Mouse (Mus musculus): ENCODE results near the gene Nthl1. TPM values are rescaled to one million over a fixed set of nuclear protein-coding genes. Genes with fewer than 3 reads are reported as not detected.

Gene Nthl1
- polyA plus RNA-seq, 1 experiment from 2014 or later = 23.3 TPM

DNA sequence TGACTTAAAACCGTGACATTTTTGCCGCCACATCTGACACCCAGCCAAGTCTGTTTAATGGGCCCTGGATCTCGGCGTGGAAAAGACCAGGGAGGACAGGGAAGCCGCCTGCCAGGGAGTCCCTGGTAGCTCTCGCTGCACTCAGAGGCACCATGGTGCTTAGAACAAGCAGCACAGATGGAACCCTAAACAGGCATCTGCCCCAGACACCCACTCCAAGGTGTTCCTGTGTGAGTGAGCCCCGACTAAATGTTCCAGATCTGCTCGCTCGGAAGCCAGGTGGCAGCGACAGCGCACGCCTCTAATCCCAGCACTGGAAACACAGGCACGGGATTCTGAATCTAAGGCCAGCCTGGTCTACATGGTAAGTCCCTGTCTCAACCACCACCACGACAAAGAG lies 2.4 kb upstream of the Nthl1 start:
- no peaks in the 10 kb centered on the region for H3K9me3 ChIP-seq

DNA sequence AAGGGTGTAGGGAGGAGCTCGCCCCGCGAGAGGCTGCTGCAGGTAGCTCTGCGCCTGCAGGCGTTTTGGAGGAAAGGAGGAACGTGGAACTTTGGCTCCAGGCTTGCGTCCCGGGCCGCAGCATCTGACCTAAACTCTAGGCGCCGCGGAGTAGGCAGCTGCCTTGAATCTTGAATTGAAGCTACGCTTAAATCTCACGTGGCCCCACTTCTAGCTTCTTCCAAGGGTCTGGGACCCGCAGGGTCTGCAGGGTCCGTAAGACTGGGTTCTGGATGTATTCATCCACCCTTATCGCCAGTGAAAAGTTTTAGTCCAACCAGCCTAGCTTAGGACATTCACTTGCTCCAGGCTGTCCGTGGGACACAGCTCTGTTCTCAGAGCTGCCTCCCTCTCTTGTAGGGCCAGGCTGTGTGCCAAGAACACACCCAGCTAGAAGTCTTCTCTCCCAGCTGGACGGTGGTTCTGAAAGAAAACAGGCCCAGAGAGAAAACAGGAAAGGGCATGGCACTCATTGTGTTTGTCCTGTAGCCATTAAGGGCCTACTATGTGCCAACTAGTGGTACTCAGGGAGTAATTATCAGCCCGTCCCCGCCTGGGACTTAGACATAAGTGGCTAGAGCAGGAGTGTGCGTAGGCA lies 451 bp downstream of the Nthl1 start:
- H3K4me1 ChIP-seq (replicated peaks) = peaks cover 16% of the 10 kb centered on the region
- H3K4me3 ChIP-seq (replicated peaks) = peak overlapping the region; percentile 60
- WGBS = 15% methylated on average over 22 of the region's 22 CpGs
- peak overlapping the region; percentile 93 for H3K27ac ChIP-seq
- H3K9me3 ChIP-seq = no peaks in the 10 kb centered on the region
- peak overlapping the region; percentile 88 for H3K4me2 ChIP-seq
- no peaks in the 10 kb centered on the region for H3K27me3 ChIP-seq
- peak overlapping the region; percentile 83 for H3K9ac ChIP-seq (replicated peaks)
- peaks cover 47% of the 10 kb centered on the region for H3K36me3 ChIP-seq
- peak; percentile 36 for ATAC-seq (ENCODE audit: insufficient number of reproducible peaks, insufficient read depth, low FRiP score, low TSS enrichment, low read depth)

More for the DNA sequence above, 2.4 kb upstream of the Nthl1 start:
- WGBS = 85% methylated on average over 14 of the region's 14 CpGs
- Histone ChIP-seq H3K4me3 (replicated peaks) (no peak overlapping the region), H3K27ac (no peak overlapping the region), H3K27me3 (no peaks in the 10 kb centered on the region), H3K9ac (replicated peaks) (no peak overlapping the region), H3K4me1 (replicated peaks) (peaks cover 16% of the 10 kb centered on the region), H3K36me3 (peaks cover 57% of the 10 kb centered on the region), H3K4me2 (no peak overlapping the region)
- ATAC-seq (ENCODE audit: insufficient number of reproducible peaks, insufficient read depth, low FRiP score, low TSS enrichment, low read depth) = no peak

DNA sequence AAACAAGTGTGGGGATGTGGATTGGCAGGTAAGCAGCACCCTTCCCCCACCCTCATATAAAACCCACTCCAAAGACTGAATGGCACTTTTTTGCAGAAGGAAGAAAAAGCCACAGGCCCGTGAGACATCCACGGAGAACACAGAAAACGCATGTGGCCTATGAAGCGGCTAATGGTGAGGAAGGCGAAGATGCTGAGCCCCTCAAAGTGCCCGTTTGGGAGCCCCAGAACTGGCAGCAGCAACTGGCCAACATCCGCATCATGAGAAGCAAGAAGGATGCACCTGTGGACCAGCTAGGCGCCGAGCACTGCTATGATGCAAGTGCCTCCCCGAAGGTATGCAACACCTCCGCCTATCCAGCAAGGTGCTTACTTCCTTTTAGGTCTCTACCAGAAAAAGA lies 1.4 kb downstream of the Nthl1 start:
- Histone ChIP-seq H3K36me3 (peaks cover 47% of the 10 kb centered on the region), H3K4me3 (replicated peaks) (peak overlapping the region; percentile 60; the same call in 1 of the 2 replicates), H3K9ac (replicated peaks) (no peak overlapping the region), H3K4me1 (replicated peaks) (peaks cover 24% of the 10 kb centered on the region), H3K27me3 (no peaks in the 10 kb centered on the region), H3K27ac (no peak overlapping the region), H3K9me3 (no peaks in the 10 kb centered on the region), H3K4me2 (no peak overlapping the region)
- 92% methylated on average over 11 of the region's 11 CpGs for WGBS
- no peak for ATAC-seq (ENCODE audit: insufficient number of reproducible peaks, insufficient read depth, low FRiP score, low TSS enrichment, low read depth)

DNA sequence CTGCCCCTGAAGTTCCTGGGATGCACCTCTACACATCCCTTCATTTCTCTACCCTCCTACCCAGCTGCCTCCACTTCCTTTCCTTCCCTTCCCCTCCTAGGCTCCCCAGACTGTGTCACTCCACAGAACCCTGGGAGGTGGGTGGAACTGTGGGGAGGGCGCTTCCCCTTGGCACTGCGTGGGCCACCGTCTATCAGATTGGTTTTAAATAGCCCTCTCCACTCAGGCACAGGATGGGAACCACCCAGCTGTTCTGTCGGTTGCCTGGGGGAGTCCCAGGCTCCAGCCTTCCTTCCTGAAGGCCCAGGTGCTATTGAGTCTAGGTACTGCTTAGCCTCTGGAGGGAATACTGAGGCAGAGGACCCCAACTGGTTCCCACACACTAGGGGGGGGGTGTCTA lies 2.5 kb downstream of the Nthl1 start:
- H3K27me3 ChIP-seq = no peaks in the 10 kb centered on the region
- no peaks in the 10 kb centered on the region for H3K9me3 ChIP-seq
- ATAC-seq (ENCODE audit: insufficient number of reproducible peaks, insufficient read depth, low FRiP score, low TSS enrichment, low read depth) = no peak
- H3K4me3 ChIP-seq (replicated peaks) = no peak overlapping the region
- peaks cover 36% of the 10 kb centered on the region for H3K4me1 ChIP-seq (replicated peaks)
- H3K9ac ChIP-seq (replicated peaks) = no peak overlapping the region
- H3K4me2 ChIP-seq = no peak overlapping the region
- 85% methylated on average over 4 of the region's 4 CpGs for WGBS
- H3K27ac ChIP-seq = no peak overlapping the region
- H3K36me3 ChIP-seq = peaks cover 39% of the 10 kb centered on the region

DNA sequence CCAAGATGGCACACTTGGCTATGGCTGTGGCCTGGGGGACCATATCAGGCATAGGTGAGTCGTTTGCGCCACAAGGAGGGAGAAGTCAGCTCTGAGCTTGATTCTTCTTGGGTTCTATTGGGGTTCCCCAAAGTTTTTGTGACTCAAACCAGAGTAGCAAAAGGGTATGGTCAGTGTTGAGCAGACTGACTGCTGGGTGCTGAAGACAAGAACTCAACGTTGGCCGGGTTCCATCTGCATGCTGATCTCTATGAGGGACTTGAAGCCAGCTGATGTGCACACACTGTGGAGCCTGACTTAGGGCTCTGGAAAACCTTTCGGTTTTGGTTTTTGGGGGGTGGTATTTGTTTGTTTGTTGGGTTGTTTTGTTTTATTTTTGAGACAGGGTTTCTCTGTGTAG lies 3.2 kb downstream of the Nthl1 start:
- Histone ChIP-seq H3K9me3 (no peaks in the 10 kb centered on the region), H3K4me1 (replicated peaks) (peaks cover 42% of the 10 kb centered on the region), H3K9ac (replicated peaks) (no peak overlapping the region), H3K27me3 (no peaks in the 10 kb centered on the region), H3K4me2 (no peak overlapping the region), H3K36me3 (peaks cover 39% of the 10 kb centered on the region), H3K27ac (no peak overlapping the region), H3K4me3 (replicated peaks) (no peak overlapping the region)
- ATAC-seq (ENCODE audit: insufficient number of reproducible peaks, insufficient read depth, low FRiP score, low TSS enrichment, low read depth) = no peak
- WGBS = 94% methylated on average over 5 of the region's 5 CpGs

DNA sequence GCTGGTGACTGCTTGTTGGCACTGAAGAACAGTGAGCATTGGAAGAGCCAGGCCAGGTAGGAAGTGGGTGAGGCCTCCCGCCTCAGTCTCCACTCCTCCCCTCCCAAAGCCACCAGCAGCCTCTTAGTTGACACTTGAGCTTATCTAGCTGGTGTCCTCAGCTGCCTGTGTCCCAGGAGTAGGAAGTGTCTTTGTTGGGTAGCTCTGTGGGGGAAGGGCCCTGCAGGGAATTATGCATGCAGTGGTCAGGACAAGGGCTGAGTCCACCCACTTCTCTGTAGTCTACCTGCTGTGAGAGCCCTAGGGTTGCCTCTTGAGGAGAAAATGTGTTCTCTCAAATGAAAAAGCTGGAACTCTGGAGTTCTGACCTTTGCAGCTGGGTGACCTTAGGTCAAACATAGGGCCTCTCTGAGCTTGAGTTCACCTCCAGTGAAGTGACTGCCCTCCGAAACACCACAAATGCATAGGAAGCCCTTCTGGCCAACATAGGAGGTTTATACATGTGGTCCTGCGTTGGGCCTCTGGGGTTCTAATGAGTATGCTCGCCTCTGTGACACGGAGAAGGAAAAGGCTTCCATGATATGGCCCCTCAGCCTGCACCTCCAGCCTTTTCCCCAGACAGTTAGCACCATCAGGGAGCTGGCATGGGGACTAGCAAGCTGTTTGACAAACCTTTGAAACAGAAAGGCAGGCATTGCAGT lies 4.5 kb downstream of the Nthl1 start:
- 77% methylated on average over 5 of the region's 5 CpGs for WGBS
- Histone ChIP-seq H3K4me2 (no peak overlapping the region), H3K27me3 (no peaks in the 10 kb centered on the region), H3K4me3 (replicated peaks) (no peak overlapping the region), H3K9ac (replicated peaks) (no peak overlapping the region), H3K9me3 (no peaks in the 10 kb centered on the region), H3K27ac (no peak overlapping the region), H3K4me1 (replicated peaks) (peaks cover 37% of the 10 kb centered on the region), H3K36me3 (peaks cover 47% of the 10 kb centered on the region)
- no peak for ATAC-seq (ENCODE audit: insufficient number of reproducible peaks, insufficient read depth, low FRiP score, low TSS enrichment, low read depth)

DNA sequence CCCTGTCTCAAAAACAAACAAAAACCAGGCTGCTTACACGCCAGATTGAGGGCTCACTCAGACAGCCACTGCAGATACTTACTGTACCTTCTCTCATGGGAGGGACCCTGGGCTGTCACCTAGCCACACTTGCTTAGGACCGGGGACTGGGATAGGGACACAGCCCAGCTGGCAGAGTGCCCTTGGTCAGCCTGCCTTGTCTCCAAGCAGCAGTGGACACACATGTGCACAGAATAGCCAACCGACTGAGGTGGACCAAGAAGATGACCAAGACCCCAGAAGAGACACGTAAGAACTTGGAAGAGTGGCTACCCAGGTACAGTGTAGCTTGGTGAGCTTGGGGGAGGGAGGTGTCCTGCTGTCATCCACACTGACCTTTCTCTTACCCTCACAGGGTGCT lies 5.7 kb downstream of the Nthl1 start:
- Histone ChIP-seq H3K9me3 (no peaks in the 10 kb centered on the region), H3K27ac (peak overlapping the region; percentile 98), H3K4me1 (replicated peaks) (peaks cover 35% of the 10 kb centered on the region), H3K36me3 (peaks cover 58% of the 10 kb centered on the region), H3K4me3 (replicated peaks) (no peak overlapping the region), H3K9ac (replicated peaks) (peak overlapping the region; percentile 40; the same call in 1 of the 2 replicates), H3K4me2 (0 out of 2 replicates have a peak overlapping the region, but pooled peaks have one; percentile 48), H3K27me3 (no peaks in the 10 kb centered on the region)
- no peak for ATAC-seq (ENCODE audit: insufficient number of reproducible peaks, insufficient read depth, low FRiP score, low TSS enrichment, low read depth)
- 93% methylated on average over 4 of the region's 4 CpGs for WGBS

DNA sequence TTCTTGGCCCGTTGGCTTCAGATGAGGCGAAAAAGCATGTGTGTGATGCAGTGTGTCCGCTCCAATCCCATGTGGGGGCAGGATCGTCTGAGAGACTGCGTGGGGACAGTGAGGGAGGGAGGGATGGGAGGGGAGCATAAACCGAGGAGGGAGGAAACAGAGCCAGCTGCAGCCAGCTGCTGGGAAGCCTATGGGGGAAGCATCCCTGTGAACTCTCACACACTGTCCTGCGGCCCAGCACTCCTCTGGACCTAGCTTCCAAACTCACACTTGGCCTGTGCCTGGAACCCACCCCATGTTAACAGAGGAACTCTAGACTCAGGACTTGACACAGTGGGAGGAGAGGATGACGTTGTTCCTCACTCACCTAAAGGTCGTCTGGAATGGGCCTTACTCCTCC lies 6.4 kb downstream of the Nthl1 start:
- H3K4me1 ChIP-seq (replicated peaks) = peaks cover 35% of the 10 kb centered on the region
- peak overlapping the region; percentile 48 for H3K4me2 ChIP-seq
- H3K9ac ChIP-seq (replicated peaks) = peak overlapping the region; percentile 40; the same call in 1 of the 2 replicates
- WGBS = 44% methylated on average over 9 of the region's 9 CpGs
- no peaks in the 10 kb centered on the region for H3K9me3 ChIP-seq
- H3K36me3 ChIP-seq = peaks cover 58% of the 10 kb centered on the region
- H3K27ac ChIP-seq = peak overlapping the region; percentile 98
- 0 out of 2 replicates have a peak overlapping the region, but pooled peaks have one; percentile 6 for H3K4me3 ChIP-seq (replicated peaks)
- H3K27me3 ChIP-seq = no peaks in the 10 kb centered on the region
- peak; percentile 22; the same call in 1 of the 2 replicates for ATAC-seq (ENCODE audit: insufficient number of reproducible peaks, insufficient read depth, low FRiP score, low TSS enrichment, low read depth)

DNA sequence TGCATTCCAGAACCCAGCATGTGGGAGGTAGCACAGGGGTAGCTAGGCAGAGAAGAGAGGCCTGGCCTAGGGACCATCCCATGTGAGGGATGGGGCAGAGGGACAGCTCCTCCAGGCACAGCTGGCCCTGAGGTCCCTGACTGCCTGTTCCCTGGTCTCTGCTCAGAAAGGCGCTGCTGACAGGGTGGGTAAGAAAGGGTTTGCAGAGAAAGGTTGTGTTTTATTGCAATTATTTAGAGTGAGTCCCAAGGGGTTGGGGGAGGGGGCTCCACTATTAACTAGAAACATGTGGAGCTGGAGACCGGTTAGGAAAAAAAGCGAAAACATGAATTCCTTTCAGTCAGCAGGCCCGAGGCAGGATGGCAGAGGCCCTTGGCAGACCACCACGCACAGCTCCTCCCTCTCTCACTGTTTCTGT lies 7.1 kb downstream of the Nthl1 start:
- 14% methylated on average over 5 of the region's 5 CpGs for WGBS
- Histone ChIP-seq H3K9me3 (no peaks in the 10 kb centered on the region), H3K27ac (peak overlapping the region; percentile 98), H3K36me3 (peaks cover 61% of the 10 kb centered on the region), H3K9ac (replicated peaks) (peak overlapping the region; percentile 57), H3K27me3 (no peaks in the 10 kb centered on the region), H3K4me2 (peak overlapping the region; percentile 48), H3K4me3 (replicated peaks) (peak overlapping the region; percentile 6), H3K4me1 (replicated peaks) (peaks cover 43% of the 10 kb centered on the region)
- ATAC-seq (ENCODE audit: insufficient number of reproducible peaks, insufficient read depth, low FRiP score, low TSS enrichment, low read depth) = peak; percentile 82

DNA sequence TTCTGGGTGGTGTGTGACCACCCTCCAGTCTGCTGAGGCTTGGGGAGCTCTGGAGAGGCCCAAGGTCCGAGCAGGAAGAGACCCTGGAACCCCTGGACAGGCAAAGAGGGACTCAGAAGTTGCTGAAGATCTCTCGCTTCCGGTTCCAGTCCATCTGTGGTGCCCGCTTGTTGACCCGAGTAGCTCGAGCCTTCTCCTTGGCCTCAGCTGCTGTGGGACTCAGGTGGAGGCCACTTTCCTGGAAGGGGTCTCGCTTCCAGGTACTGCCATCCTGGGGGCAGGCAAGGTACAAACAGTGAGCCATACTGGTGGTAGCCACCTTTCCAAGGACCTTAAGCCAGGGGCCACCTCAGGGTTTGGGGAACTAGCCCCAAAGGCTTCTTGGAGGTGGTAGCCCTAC lies 7.6 kb downstream of the Nthl1 start:
- no peak overlapping the region; the same call in 1 of the 2 replicates for H3K4me3 ChIP-seq (replicated peaks)
- H3K9me3 ChIP-seq = no peaks in the 10 kb centered on the region
- peak overlapping the region; percentile 57; the same call in 1 of the 2 replicates for H3K9ac ChIP-seq (replicated peaks)
- H3K27ac ChIP-seq = peak overlapping the region; percentile 98
- WGBS = 86% methylated on average over 7 of the region's 7 CpGs
- peaks cover 66% of the 10 kb centered on the region for H3K36me3 ChIP-seq
- no peaks in the 10 kb centered on the region for H3K27me3 ChIP-seq
- peak overlapping the region; percentile 48 for H3K4me2 ChIP-seq
- H3K4me1 ChIP-seq (replicated peaks) = peaks cover 48% of the 10 kb centered on the region
- ATAC-seq (ENCODE audit: insufficient number of reproducible peaks, insufficient read depth, low FRiP score, low TSS enrichment, low read depth) = no peak

DNA sequence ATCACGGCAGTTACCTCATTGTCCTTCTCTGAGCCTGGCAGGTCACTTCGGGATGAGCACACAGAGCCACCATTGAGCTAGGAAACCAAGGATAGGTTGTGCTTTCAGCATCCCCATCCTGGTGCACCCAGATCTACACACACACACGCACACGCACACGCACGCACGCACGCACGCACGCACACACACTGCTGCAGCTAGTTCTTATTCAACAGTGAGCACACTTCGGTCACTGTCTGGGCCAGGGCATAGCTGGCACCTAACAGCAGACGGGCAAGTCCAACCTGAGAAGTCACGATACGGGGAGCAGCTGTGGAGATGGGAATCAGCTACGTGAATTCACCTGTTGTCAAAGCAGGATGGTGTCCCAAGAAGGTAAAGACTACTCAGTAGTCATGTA lies 8.1 kb downstream of the Nthl1 start:
- Histone ChIP-seq H3K4me1 (replicated peaks) (peaks cover 53% of the 10 kb centered on the region), H3K27ac (peak overlapping the region; percentile 98), H3K4me2 (no peak overlapping the region), H3K36me3 (peaks cover 69% of the 10 kb centered on the region), H3K4me3 (replicated peaks) (no peak overlapping the region), H3K9me3 (no peaks in the 10 kb centered on the region), H3K9ac (replicated peaks) (no peak overlapping the region), H3K27me3 (no peaks in the 10 kb centered on the region)
- 96% methylated on average over 15 of the region's 15 CpGs for WGBS
- ATAC-seq (ENCODE audit: insufficient number of reproducible peaks, insufficient read depth, low FRiP score, low TSS enrichment, low read depth) = no peak
